Mouse (Mus musculus): ENCODE data around the gene Aspa. TPM values are rescaled to one million over a fixed set of nuclear protein-coding genes. Genes with fewer than 3 reads are reported as not detected.
"Not testable (repeated sequence)": the region's sequence is repeated elsewhere in the genome, so short reads cannot be mapped to it uniquely, and the experiment has no call there.

Aspa gene
- polyA plus RNA-seq (2016; fragmentation: Nextera tagmentation; extraction: Ambion mirVana) = not detected in 2 replicates

DNA sequence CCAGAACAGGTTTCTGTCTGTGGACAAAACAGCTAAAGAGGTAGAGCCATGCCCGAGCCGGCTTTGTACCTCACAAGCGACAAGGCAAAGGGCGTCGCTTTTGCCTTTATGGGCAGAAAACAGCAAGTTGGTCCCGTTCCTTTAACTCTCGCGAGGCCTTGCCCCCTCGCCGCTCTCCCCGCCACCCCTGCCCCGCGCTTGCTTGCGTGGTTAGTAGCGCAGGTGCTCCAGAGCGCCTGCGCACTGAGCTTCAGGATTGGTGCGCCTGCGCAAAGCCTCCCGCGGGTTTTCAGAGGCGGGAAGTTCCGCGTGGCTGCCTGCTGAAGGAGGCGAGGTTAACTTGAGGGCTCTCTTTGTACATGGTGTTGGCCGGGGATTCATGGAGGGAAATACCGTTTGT lies at the start of gene Aspa, which contains the start of the genes Gm49340 and Spata22:
Gene Aspa, minus strand, starts transcription at position 155 of the 400 bp plus-strand sequence.
Gene Gm49340, plus strand, starts transcription at position 300 of the 400 bp plus-strand sequence.
Gene Spata22, plus strand, starts transcription at position 300 of the 400 bp plus-strand sequence.
- no peaks in the 10 kb centered on the region for H3K4me1 ChIP-seq
- no peak within 1 kb of the TSS for H3K4me3 ChIP-seq
- no peaks in the 10 kb centered on the region for H3K36me3 ChIP-seq
- 72% methylated on average over 27 of the region's 27 CpGs for WGBS
- no peak for DNase-seq (ENCODE audit: low spot score)
- H3K9me3 ChIP-seq = no peaks in the 10 kb centered on the region
- H3K27me3 ChIP-seq (ENCODE audit: insufficient read depth, poor library complexity, severe bottlenecking) = no peaks in the 10 kb centered on the region
- H3K27ac ChIP-seq = no peak within 1 kb of the TSS

DNA sequence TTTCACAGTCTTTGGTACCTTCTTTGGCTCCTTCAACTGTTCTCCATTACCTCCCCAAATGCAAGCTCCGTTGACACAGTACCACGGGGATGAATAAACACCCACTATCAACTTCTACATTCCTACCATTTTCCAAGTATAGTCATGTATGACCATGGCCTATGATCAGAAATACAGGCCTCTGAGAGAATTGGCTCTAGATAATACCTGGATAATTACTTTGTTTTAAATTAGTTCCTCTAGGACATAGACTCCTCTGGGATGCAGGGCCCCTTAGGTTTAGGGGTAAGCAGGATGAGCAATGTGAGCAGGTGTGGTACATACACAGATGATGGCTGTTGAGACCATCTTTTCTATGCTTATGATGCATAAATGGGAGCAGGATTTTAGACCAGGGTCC lies 41.5 kb upstream of the Aspa start, which contains the start of gene Olfr376:
Gene Olfr376, plus strand, starts transcription at position 301 of the 400 bp plus-strand sequence.
- Histone ChIP-seq H3K9me3 (0 out of 2 replicates have a peak, but pooled peaks cover 3% of the 10 kb centered on the region), H3K36me3 (no peaks in the 10 kb centered on the region), H3K27ac (no peak within 1 kb of the TSS), H3K4me1 (no peaks in the 10 kb centered on the region), H3K4me3 (no peak within 1 kb of the TSS), H3K27me3 (ENCODE audit: insufficient read depth, poor library complexity, severe bottlenecking) (no peaks in the 10 kb centered on the region)
- no peak for DNase-seq (ENCODE audit: low spot score)
- 90% methylated on average over 2 of the region's 2 CpGs for WGBS

DNA sequence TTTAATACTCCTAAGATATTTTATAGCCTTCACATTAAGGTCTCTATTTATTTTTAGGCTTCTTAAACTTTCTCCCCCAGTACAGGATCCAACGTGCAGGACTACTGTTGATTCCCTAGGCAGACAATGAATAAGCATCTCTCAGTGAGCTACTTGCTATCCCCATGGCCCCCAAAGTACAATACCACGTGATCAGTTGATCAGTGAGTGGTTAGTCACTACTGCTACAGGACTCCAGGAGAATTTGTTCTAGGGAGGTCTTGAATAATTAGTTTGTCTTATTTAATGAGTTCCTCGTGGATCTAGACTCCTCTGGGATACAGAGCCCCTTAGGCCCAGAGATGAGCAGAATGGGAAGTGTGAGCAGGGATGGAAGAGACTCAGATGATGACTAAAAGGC lies 21.1 kb upstream of the Aspa start, which contains the start of gene Olfr20:
Gene Olfr20, plus strand, starts transcription at position 301 of the 400 bp plus-strand sequence.
- Histone ChIP-seq H3K27me3 (ENCODE audit: insufficient read depth, poor library complexity, severe bottlenecking) (no peaks in the 10 kb centered on the region), H3K9me3 (no peaks in the 10 kb centered on the region), H3K27ac (no peak within 1 kb of the TSS), H3K4me3 (no peak within 1 kb of the TSS), H3K36me3 (no peaks in the 10 kb centered on the region), H3K4me1 (no peaks in the 10 kb centered on the region)
- DNase-seq (ENCODE audit: low spot score) = no peak
- WGBS = 42% methylated on average over 3 of the region's 3 CpGs

DNA sequence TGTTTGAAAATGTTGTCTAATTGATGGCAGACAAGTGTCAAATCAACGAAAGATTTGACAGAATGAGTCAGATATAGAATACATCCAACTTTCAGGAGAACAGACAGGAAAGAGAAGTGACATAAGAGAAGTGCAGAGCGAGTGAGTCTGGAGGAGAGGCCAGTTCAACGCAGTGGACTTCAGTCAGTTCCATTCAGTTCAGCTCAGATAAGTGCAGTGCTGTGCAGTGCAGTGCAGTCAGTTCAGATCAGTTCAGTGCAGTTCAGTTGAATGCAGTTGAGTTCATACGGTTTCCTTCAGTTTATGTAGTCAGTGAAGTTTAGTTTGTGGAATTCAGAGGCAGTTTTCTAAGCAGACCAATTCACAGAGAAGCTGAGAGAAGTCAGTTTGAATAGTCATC lies 7.5 kb upstream of the Aspa start:
- Histone ChIP-seq H3K4me3 (no peak overlapping the region), H3K36me3 (no peaks in the 10 kb centered on the region), H3K9me3 (no peaks in the 10 kb centered on the region), H3K27ac (no peak overlapping the region), H3K27me3 (ENCODE audit: insufficient read depth, poor library complexity, severe bottlenecking) (no peaks in the 10 kb centered on the region), H3K4me1 (no peaks in the 10 kb centered on the region)
- WGBS = 61% methylated on average over 4 of the region's 4 CpGs
- DNase-seq (ENCODE audit: low spot score) = no peak

DNA sequence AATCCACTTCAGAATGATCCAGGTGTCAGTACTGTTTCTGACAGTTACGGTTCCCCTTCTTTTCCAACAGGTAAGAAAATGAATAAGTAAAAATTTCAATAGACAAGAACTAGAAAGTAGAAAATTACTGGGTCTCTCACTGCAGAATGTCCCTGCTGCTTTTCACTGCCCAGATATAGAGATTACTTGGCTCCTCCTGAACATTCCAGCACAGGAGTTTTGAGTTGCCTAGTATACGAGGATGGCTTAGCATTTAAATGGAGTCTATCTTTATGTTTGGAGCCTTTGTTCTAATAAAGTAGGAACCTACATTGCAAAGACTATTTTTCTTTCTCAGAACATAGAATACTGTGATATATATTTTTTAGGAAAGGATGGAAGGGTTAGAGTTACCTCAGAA lies 4.0 kb upstream of the Aspa start:
- no peaks in the 10 kb centered on the region for H3K4me1 ChIP-seq
- no peak overlapping the region for H3K4me3 ChIP-seq
- 74% methylated on average over 2 of the region's 2 CpGs for WGBS
- H3K27me3 ChIP-seq (ENCODE audit: insufficient read depth, poor library complexity, severe bottlenecking) = no peaks in the 10 kb centered on the region
- H3K36me3 ChIP-seq = no peaks in the 10 kb centered on the region
- no peak overlapping the region for H3K27ac ChIP-seq
- H3K9me3 ChIP-seq = no peaks in the 10 kb centered on the region
- no peak for DNase-seq (ENCODE audit: low spot score)

DNA sequence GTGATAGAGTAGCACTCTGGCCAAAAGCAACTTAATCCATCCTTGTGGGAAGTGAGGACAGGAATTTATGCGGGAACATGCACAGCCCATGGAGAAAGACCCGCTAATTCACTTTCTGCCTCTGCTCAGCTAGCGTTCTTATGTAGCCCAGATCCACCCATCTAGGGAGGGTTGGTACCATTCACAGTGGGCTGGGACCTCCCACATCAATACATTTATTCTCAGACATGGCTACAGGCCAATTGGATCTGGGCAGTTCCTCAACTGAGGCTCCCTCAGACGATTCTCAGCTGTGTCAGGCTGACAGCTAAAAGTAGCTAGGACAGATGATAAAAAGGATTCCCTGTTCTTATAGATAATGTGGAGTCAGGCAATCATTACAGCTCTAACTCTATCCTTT lies 2.0 kb downstream of the Aspa start:
- Histone ChIP-seq H3K4me1 (no peaks in the 10 kb centered on the region), H3K27ac (no peak overlapping the region), H3K4me3 (no peak overlapping the region), H3K27me3 (ENCODE audit: insufficient read depth, poor library complexity, severe bottlenecking) (no peaks in the 10 kb centered on the region), H3K9me3 (no peaks in the 10 kb centered on the region), H3K36me3 (no peaks in the 10 kb centered on the region)
- 69% methylated on average over 4 of the region's 4 CpGs for WGBS
- no peak for DNase-seq (ENCODE audit: low spot score)

DNA sequence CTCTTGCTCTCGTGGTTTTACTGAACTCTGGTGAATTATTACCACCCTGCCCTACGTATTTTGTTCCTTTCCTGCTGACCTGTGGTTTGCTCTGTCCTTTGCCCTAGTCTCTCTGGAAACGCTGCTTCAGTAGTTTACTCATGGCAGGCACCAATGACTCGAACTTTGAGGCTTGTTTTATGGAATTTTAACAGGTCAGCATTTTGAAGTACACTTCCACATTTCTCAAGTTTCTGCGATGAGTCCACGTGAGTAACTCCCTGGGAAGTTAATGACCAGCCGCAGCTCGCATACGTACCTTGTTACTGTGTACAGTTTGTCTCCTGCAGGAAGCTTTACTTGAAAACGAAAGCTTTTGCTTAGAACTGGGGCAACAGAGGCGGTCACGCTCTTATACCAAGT lies 2.9 kb downstream of the Aspa start:
- Histone ChIP-seq H3K4me3 (no peak overlapping the region), H3K4me1 (no peaks in the 10 kb centered on the region), H3K36me3 (no peaks in the 10 kb centered on the region), H3K27ac (no peak overlapping the region), H3K27me3 (ENCODE audit: insufficient read depth, poor library complexity, severe bottlenecking) (no peaks in the 10 kb centered on the region), H3K9me3 (no peaks in the 10 kb centered on the region)
- no peak for DNase-seq (ENCODE audit: low spot score)
- WGBS = 65% methylated on average over 12 of the region's 12 CpGs

DNA sequence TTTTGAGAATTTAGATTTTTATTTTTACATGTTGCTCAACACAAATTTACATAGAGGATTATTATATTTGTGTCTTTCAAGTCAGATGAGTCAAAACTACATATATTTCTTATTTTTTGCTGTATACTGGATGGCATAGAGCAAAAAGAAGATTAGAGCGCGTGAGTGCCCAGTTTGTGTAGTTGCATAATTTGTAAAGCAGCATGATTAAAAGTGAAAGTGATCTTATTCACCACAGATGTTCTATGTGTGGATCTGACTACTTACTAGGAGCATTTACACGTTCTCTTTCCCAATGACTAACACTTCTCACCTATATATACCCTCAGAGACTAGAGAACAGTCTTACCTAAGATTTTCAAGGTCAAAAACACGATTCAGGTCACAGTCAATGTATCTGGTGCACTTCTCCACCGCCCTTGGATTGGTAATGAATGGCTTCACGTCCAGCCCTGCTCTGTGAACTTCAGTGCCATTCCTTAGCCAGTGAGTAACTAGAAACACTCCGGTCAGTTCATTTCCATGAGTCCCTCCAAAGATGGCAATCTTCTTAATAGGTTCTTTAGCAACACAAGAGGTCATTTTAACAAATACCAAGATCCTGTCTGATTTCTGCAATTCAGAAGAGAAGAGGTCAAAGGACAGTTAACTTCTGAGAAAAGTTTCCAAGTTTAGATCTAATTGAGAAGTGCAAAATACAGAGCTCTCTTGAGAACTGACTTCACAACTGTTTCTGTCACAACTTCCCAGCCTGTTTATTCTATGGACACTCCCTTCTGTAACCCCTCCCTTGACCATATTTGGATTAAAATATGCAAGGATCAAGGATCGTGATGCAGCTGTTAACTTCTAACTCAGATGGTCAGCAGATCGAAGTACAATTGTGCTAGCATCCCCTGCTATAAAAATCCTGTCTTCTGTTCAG lies 5.2 kb downstream of the Aspa start:
- Histone ChIP-seq H3K27ac (no peak overlapping the region), H3K27me3 (ENCODE audit: insufficient read depth, poor library complexity, severe bottlenecking) (no peaks in the 10 kb centered on the region), H3K36me3 (no peaks in the 10 kb centered on the region), H3K9me3 (no peaks in the 10 kb centered on the region), H3K4me1 (no peaks in the 10 kb centered on the region), H3K4me3 (no peak overlapping the region)
- 66% methylated on average over 9 of the region's 9 CpGs for WGBS
- no peak for DNase-seq (ENCODE audit: low spot score)

DNA sequence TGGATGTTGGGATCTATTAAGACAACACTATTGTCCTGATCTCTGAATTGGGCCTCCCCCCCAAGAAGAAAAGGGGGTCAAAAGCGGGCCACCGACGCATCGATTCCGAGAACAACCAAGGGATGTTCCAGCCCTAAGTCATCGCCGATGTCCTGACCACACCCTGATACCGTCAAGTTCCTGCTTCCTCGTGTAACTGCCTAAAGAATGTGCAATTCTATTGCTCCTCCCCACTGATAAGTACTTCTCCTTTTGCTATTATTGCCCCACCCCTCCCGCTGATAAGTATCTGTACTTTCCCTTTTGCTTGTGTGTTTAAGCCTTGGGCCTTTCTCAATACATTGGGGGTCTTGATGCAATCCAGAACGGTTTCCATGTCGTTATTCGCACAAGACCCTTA lies 8.3 kb downstream of the Aspa start:
- WGBS = 89% methylated on average over 13 of the region's 13 CpGs
- not testable (repeated sequence) for H3K27ac ChIP-seq; H3K4me1 ChIP-seq; H3K9me3 ChIP-seq; DNase-seq (ENCODE audit: low spot score); H3K4me3 ChIP-seq; H3K27me3 ChIP-seq (ENCODE audit: insufficient read depth, poor library complexity, severe bottlenecking); H3K36me3 ChIP-seq

DNA sequence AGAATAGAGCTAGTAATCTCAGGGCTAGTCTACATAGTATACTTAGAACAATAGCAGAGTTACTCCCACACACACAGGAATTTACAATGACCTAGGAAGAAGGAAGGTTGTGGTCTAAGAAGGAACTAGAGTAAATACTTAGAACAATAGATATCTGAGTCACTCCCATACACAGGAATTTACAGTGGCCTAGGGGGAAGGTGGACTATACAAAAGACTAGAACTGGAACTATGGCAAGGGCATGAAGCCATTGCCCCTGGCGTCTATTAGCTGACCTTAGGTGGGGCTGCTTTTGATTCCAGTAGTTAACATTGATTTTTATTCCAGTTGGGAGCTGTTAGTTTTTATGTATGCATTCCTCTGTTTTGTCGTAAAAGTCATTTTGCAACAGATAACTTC lies 10.8 kb downstream of the Aspa start:
- H3K9me3 ChIP-seq; H3K27me3 ChIP-seq (ENCODE audit: insufficient read depth, poor library complexity, severe bottlenecking); H3K27ac ChIP-seq; H3K36me3 ChIP-seq; DNase-seq (ENCODE audit: low spot score); H3K4me1 ChIP-seq; H3K4me3 ChIP-seq: not testable (repeated sequence)
- 76% methylated on average over 2 of the region's 2 CpGs for WGBS

DNA sequence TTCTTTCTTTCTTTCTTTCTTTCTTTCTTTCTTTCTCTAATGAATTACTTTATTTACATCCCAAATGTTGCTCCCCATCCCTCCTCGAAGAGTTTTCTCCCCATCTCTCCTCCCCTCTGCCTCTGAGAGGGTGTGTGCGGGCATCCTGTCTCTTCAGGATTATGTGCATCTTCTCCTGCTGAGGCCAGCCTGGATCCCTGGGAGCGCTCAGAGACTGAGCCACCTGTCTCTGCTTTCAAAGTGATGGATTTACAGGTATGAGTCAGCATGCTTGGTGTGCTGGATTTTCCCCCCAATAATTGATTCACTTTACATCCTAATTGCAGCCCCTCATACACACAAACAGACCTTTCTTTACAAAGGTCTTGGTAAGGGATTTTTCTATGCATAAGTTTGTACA lies 13.4 kb downstream of the Aspa start:
- WGBS = 42% methylated on average over 3 of the region's 3 CpGs
- H3K4me1 ChIP-seq = no peaks in the 10 kb centered on the region

DNA sequence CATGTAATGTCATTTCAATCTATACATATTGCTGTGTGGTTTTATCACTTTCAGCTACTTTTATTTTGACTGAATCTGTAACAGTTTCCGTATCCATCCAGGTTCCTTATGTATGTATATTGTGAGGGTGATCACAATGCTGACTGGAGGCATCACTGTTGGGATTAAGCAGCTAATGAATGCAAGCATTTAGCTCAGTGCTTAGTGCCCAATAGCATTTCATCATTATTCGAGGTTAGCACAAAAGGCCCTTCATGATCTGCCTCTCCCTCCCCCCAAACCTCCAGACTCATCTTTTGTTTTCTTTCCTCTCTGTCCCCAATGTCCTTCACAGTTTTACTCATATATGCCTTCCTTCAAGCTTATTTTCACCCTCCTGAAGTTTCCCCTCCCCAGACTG lies 26.3 kb downstream of the Aspa start:
- no peak overlapping the region for H3K27ac ChIP-seq
- no peaks in the 10 kb centered on the region for H3K9me3 ChIP-seq
- H3K4me1 ChIP-seq = no peaks in the 10 kb centered on the region
- no peak overlapping the region for H3K4me3 ChIP-seq
- H3K27me3 ChIP-seq (ENCODE audit: insufficient read depth, poor library complexity, severe bottlenecking) = no peaks in the 10 kb centered on the region
- 60% methylated on average over 2 of the region's 2 CpGs for WGBS
- no peaks in the 10 kb centered on the region for H3K36me3 ChIP-seq
- DNase-seq (ENCODE audit: low spot score) = no peak

More for the DNA sequence above, 13.4 kb downstream of the Aspa start:
- Histone ChIP-seq H3K27ac (no peak overlapping the region), H3K9me3 (no peaks in the 10 kb centered on the region), H3K4me3 (no peak overlapping the region), H3K27me3 (ENCODE audit: insufficient read depth, poor library complexity, severe bottlenecking) (no peaks in the 10 kb centered on the region), H3K36me3 (no peaks in the 10 kb centered on the region)
- no peak for DNase-seq (ENCODE audit: low spot score)

DNA sequence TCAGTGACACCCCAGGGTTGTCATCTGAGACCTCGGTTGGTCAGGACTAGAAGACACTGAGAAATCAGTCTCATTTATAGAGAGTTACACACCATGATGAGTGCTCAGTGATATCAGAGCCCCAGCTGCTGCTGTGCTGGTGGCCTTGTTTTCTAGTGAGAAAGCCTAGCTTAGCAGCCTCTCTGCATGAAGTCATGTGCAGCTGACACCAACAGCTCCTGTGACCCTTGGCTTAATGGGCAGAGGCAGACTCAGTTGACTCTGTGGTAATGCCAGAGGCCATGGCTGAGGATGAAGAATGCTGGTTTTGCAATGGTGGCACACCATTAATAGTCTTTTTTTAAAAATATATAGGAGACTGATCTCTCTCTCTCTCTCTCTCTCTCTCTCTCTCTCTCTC lies 39.8 kb downstream of the Aspa start:
- WGBS = 62% methylated on average over 1 of the region's 1 CpGs

More for the DNA sequence above, 39.8 kb downstream of the Aspa start:
- Histone ChIP-seq H3K4me3 (no peak overlapping the region), H3K36me3 (no peaks in the 10 kb centered on the region), H3K27me3 (ENCODE audit: insufficient read depth, poor library complexity, severe bottlenecking) (no peaks in the 10 kb centered on the region), H3K9me3 (no peaks in the 10 kb centered on the region), H3K27ac (no peak overlapping the region), H3K4me1 (no peaks in the 10 kb centered on the region)
- no peak for DNase-seq (ENCODE audit: low spot score)

All from heart, embryonic 10.5 days (tissue).